Mouse (Mus musculus) liver, postnatal 0 days (tissue): ENCODE measurements at regions not wholly inside any gene's neighbourhood (a gene's known extent, or its start where the extent isn't known, plus 50 kb on each side); places are given as distances from the start of the nearest gene placed in this dataset.

Source experiments
- CTCF ChIP-seq: sonication (generic); IDR thresholded peaks from 2 replicates; pipeline ENCODE4 v1.5.1; 2016; ENCODE audit warnings: antibody characterized with exemption, low read depth
- EP300 ChIP-seq: IDR thresholded peaks from 2 replicates; pipeline ENCODE4 v1.6.1; 2016; ENCODE audit warnings: antibody characterized with exemption, low read depth, mild to moderate bottlenecking

DNA sequence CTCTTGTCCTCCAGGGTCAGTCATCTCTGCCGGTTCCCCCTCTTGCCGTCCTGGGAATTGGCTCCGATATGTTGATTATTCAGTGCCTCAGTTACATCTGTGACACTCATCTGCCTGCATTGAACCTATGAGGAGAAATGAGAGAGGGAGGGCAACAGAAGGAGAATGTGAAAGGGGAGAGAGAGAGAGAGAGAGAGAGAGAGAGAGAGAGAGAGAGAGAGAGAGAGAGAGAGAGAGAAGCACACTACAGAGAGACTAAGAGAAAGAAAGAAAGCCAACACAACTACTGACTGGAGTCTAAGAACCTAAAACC lies 557.6 kb downstream of the Nedd1 start:
- TF ChIP-seq EP300 (no peak), CTCF (no peak)
